Mouse (Mus musculus) midbrain, embryonic 14.5 days (tissue): ENCODE data around the gene Sbf2. TPM values are rescaled to one million over a fixed set of nuclear protein-coding genes. Genes with fewer than 3 reads are reported as not detected.

Experiments used
- ATAC-seq: fragments of 200-750 bp; cut with Nextera tagmentation; 2 replicates; pipeline ENCODE4 v1.8.0; 2017; ENCODE audit warnings: moderate number of reproducible peaks, moderate library complexity; ENCODE audit not compliant: low FRiP score, low TSS enrichment
- DNase-seq: peaks from one replicate; pipeline ENCODE4 v3.0.0-alpha.2; 2015
- H3K27ac ChIP-seq: fragments of 300-500 bp; sonication (generic); replicated peaks from 2 replicates; pipeline ENCODE4 v1.5.1; 2014; ENCODE audit warnings: mild to moderate bottlenecking, low read depth, low read length, moderate library complexity
- H3K27me3 ChIP-seq: fragments of 300-500 bp; sonication (generic); 2 replicates; pipeline ENCODE4 v1.6.1; 2014; ENCODE audit warnings: low read length, control low read depth, mixed read lengths; ENCODE audit not compliant: control insufficient read depth, insufficient read depth
- H3K36me3 ChIP-seq: fragments of 300-500 bp; sonication (generic); 2 replicates; pipeline ENCODE4 v1.6.1; 2014; ENCODE audit warnings: low read length, control low read depth; ENCODE audit not compliant: control insufficient read depth, insufficient read depth
- H3K4me1 ChIP-seq: fragments of 300-500 bp; sonication (generic); 2 replicates; pipeline ENCODE4 v1.6.1; 2014; ENCODE audit warnings: mild to moderate bottlenecking, antibody characterized with exemption, low read length, control low read depth; ENCODE audit not compliant: control insufficient read depth, insufficient read depth
- H3K4me2 ChIP-seq: fragments of 300-500 bp; sonication (generic); 2 replicates; pipeline ENCODE4 v1.6.1; 2014; ENCODE audit warnings: mild to moderate bottlenecking, low read length, moderate library complexity
- H3K4me3 ChIP-seq: fragments of 300-500 bp; sonication (generic); replicated peaks from 2 replicates; pipeline ENCODE4 v1.5.1; 2014; ENCODE audit warnings: low read depth, low read length
- H3K9ac ChIP-seq: fragments of 300-500 bp; sonication (generic); replicated peaks from 2 replicates; pipeline ENCODE4 v1.6.1; 2014; ENCODE audit warnings: mild to moderate bottlenecking, low read length, moderate library complexity
- H3K9me3 ChIP-seq: fragments of 300-500 bp; sonication (generic); 2 replicates; pipeline ENCODE4 v1.6.1; 2016; ENCODE audit warnings: low read length, control low read depth, mixed read lengths; ENCODE audit not compliant: control insufficient read depth
- WGBS: fragments of 180-500 bp; shearing (Covaris S2); extraction: QIAGEN DNeasy Blood & Tissue Kit; methylation state at CpG from one replicate; pipeline ENCODE4 v1.1.7; 2014; 5-methylcytosine and 5-hydroxymethylcytosine counted together
- polyA plus RNA-seq: library from polyadenylated mRNA; unstranded; fragments of >200 nt; fragmentation: Nextera tagmentation; extraction: Ambion mirVana; gene quantifications from 2 replicates; pipeline ENCODE4 v1.2.1, GENCODE M21; 2014

Sbf2 gene
- polyA plus RNA-seq, 1 experiment from 2014 or later, result 73.5 TPM

DNA sequence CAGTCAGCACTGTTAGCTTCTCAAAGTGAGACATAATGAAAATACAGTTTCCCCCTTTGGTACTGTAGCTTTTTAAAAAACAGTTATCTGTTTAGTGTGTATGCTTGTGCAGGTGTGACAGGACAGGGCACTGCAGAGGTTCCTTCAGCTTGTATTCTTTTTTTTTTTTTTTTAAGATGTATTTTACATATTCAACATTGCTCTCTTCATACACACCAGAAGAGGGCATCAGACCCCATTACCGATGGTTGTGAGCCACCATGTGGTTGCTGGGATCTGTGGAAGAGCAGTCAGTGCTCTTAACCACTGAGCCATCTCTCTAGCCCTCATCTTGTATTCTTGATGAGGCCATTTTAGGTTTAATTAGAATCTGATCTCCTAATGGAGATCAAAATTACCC, 289.9 kb downstream of the Sbf2 start:
- Histone ChIP-seq H3K9ac (no peak overlapping the region), H3K4me3 (no peak overlapping the region), H3K9me3 (peaks cover 7% of the 10 kb centered on the region), H3K27me3 (no peaks in the 10 kb centered on the region), H3K4me1 (no peaks in the 10 kb centered on the region), H3K4me2 (no peak overlapping the region), H3K27ac (no peak overlapping the region), H3K36me3 (peaks cover 89% of the 10 kb centered on the region)
- WGBS, result 94% methylated on average over 1 of the region's 1 CpGs
- ATAC-seq, result no peak
- no peak for DNase-seq

DNA sequence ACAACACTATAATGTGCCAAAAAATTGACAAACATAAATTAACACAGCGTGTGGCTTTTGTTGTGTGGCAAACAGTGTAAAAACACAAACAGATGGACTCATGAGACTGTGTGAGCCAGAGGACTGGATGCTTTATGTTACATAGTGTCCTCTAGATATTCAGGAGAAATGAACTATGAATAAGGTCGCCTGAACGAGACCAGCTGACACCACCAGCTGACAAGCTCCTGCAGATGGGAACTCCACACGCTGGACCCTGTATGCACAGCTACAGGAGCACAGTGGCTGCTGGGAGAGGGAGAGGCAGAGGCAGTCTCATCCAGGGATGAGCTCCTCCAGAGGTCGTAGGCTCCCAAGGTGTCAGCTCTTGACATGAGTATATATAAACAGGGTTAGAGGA, 293.6 kb downstream of the Sbf2 start:
- peaks cover 7% of the 10 kb centered on the region for H3K9me3 ChIP-seq
- no peaks in the 10 kb centered on the region for H3K27me3 ChIP-seq
- H3K9ac ChIP-seq, result no peak overlapping the region
- 77% methylated on average over 5 of the region's 5 CpGs for WGBS
- H3K4me3 ChIP-seq, result no peak overlapping the region
- no peaks in the 10 kb centered on the region for H3K4me1 ChIP-seq
- H3K27ac ChIP-seq, result no peak overlapping the region
- H3K4me2 ChIP-seq, result no peak overlapping the region
- ATAC-seq (no peak), DNase-seq (no peak)
- H3K36me3 ChIP-seq, result peaks cover 86% of the 10 kb centered on the region

DNA sequence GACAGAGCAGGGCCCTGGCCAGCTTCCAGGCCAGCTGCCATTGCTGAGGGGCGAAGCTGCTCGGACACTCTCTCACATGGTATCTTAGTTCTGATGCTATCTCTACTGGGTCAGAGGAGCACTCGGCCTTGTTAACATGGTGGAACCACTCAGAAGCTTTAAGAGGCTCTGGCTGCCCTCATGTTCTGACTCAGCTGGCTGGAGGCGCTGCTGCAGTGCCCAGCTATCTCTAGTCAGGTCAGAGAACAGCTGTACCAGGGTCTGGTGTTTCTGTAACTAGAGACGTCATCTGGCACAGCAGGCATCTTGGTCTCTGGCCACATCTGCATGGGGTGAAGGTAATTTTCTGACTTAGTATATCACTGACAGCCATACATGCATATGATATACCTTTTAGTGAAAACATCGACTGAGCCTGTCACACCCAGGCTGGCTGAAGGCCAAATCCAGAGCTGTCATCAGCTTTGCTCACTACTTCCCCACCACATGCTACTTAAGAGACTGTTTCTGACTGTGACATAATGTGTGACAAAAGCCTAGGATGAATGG, 295.7 kb downstream of the Sbf2 start:
- Histone ChIP-seq H3K9ac (no peak overlapping the region), H3K27ac (no peak overlapping the region), H3K36me3 (peaks cover 84% of the 10 kb centered on the region), H3K9me3 (no peaks in the 10 kb centered on the region), H3K4me1 (no peaks in the 10 kb centered on the region), H3K27me3 (no peaks in the 10 kb centered on the region), H3K4me3 (no peak overlapping the region), H3K4me2 (no peak overlapping the region)
- 90% methylated on average over 6 of the region's 6 CpGs for WGBS
- ATAC-seq (no peak), DNase-seq (no peak)

DNA sequence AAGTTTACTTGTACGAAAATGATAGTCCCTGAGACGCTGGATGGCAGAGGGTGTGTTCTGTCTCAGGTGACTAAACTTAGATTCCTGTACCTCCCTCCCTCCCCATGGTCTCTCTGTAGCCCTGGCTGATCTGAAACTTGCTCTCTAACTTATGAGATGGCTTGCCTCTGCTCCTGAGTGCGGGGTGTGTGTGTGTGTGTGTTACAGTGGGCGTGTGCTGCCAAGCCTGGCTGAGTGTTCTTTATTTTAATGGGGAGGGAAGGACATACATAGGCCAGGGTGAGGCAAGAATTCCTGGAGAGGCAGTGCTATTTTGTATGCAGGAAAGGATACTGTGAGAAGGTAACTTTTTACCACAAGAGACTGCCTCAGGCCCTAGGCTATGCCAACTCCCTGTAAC, 297.3 kb downstream of the Sbf2 start:
- Histone ChIP-seq H3K4me2 (no peak overlapping the region), H3K9ac (no peak overlapping the region), H3K4me1 (no peaks in the 10 kb centered on the region), H3K36me3 (peaks cover 85% of the 10 kb centered on the region), H3K27ac (no peak overlapping the region), H3K4me3 (no peak overlapping the region), H3K27me3 (no peaks in the 10 kb centered on the region), H3K9me3 (no peaks in the 10 kb centered on the region)
- DNase-seq, result no peak
- WGBS, result 94% methylated on average over 4 of the region's 4 CpGs
- no peak for ATAC-seq

DNA sequence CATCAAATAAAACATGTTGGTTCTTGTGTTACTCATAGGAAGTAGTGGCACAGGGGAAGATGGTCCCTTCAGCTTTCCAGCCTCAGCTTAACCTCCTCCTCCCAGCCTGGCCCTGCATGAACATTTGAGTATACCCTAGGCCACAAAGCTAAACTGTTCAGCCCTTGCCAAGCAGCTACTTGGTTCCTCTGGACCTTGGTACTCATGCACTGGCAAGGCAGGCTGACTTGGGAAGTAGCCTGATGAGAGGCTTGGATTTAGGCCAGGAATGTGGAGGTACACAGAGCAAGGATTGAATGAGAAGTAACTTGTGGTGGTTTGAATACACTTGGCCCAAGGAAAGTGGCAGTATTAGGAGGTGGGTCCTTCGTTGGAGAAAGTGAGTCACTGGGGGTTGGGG, 299.4 kb downstream of the Sbf2 start:
- Histone ChIP-seq H3K9me3 (no peaks in the 10 kb centered on the region), H3K27ac (no peak overlapping the region), H3K27me3 (no peaks in the 10 kb centered on the region), H3K36me3 (peaks cover 91% of the 10 kb centered on the region), H3K4me1 (no peaks in the 10 kb centered on the region), H3K4me2 (no peak overlapping the region), H3K4me3 (no peak overlapping the region), H3K9ac (no peak overlapping the region)
- 81% methylated on average over 1 of the region's 1 CpGs for WGBS
- DNase-seq (no peak), ATAC-seq (no peak)

DNA sequence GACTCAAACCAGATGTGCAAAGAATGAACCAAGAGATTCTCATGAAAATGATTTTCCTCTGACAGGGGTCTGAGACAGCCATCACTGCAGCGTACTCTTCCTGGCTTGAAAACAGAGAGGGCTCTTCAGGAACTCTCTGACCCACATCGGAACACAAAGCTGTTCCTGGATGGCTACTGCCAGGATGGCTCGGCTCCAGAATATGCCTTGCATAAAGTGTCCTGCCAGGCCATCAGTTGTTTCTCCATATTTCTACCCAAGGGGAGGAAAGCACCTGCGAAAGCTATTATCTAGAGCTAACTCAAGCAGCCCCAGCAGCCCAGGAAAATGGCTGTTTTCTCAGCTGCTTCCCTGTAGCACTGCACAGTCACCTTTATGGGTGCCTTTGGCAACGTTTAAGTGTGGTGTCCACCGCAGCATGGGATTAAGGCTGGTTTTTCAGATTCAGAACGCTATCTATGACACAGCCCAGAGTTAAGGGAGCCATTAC, 300.3 kb downstream of the Sbf2 start:
- no peaks in the 10 kb centered on the region for H3K27me3 ChIP-seq
- H3K4me2 ChIP-seq, result no peak overlapping the region
- no peak overlapping the region for H3K9ac ChIP-seq
- H3K9me3 ChIP-seq, result no peaks in the 10 kb centered on the region
- ATAC-seq, result no peak
- DNase-seq, result no peak
- no peak overlapping the region for H3K4me3 ChIP-seq
- H3K4me1 ChIP-seq, result no peaks in the 10 kb centered on the region
- peaks cover 93% of the 10 kb centered on the region for H3K36me3 ChIP-seq
- WGBS, result 95% methylated on average over 7 of the region's 7 CpGs
- no peak overlapping the region for H3K27ac ChIP-seq

DNA sequence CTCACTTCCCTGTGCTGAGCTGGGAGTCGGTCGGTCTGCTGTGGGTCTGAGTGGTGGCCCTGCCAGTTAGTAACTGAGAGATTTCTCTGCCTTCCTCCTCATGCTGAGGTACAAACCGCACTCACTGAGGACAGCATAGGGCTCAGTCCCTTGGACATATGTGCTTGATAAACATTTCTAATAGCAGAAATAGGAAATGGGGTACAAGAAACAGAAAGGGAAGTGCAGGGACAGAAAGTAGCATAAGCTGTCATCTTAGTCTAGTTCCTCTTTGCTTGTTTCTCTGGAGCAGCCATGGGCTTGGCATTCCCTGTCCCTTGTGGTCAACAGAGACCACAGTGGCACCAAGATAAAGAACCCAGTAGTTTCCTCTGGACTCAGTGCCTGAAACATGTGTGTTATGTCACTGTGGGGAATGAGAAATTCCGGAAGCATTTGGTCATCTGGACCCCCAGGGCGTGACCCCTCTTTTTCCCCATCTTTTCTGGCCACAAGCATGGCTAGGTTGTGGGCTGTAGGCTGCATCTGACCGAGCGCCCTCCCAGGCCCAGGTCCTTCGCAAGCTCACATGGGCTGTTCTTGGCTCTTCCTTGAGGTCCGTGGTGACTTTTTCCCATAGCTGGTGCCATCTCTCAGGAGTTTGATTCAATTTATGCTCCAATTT, 301.2 kb downstream of the Sbf2 start:
- 95% methylated on average over 9 of the region's 9 CpGs for WGBS
- DNase-seq (no peak), ATAC-seq (no peak)
- H3K27me3 ChIP-seq, result no peaks in the 10 kb centered on the region
- no peak overlapping the region for H3K4me2 ChIP-seq
- no peaks in the 10 kb centered on the region for H3K9me3 ChIP-seq
- no peak overlapping the region for H3K27ac ChIP-seq
- H3K36me3 ChIP-seq, result peaks cover 93% of the 10 kb centered on the region
- no peak overlapping the region for H3K9ac ChIP-seq
- no peak overlapping the region for H3K4me3 ChIP-seq
- no peaks in the 10 kb centered on the region for H3K4me1 ChIP-seq

DNA sequence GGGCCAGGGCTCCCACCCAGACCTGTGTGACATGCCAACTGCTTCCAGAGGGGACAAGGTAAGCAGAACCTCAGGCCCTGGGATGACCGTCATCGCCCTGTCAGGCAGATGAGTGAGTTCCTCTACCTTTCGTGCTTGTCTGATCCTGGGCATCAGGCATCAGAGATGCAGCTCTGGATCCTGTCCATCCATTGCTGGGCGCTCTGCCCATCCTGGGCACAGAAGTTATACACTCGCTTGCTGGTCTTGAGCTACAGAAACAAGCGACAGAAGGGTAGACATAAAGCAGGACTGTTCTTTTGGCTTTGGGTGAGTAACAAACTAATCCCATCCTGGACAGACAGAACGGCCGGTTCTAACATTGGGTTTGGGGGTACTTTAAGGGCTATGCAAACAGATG, 305.5 kb downstream of the Sbf2 start:
- no peaks in the 10 kb centered on the region for H3K4me1 ChIP-seq
- 96% methylated on average over 8 of the region's 8 CpGs for WGBS
- H3K9me3 ChIP-seq, result no peaks in the 10 kb centered on the region
- ATAC-seq (no peak), DNase-seq (no peak)
- H3K27ac ChIP-seq, result no peak overlapping the region
- no peak overlapping the region for H3K4me3 ChIP-seq
- H3K27me3 ChIP-seq, result no peaks in the 10 kb centered on the region
- H3K9ac ChIP-seq, result no peak overlapping the region
- no peak overlapping the region for H3K4me2 ChIP-seq
- H3K36me3 ChIP-seq, result peaks cover 84% of the 10 kb centered on the region

DNA sequence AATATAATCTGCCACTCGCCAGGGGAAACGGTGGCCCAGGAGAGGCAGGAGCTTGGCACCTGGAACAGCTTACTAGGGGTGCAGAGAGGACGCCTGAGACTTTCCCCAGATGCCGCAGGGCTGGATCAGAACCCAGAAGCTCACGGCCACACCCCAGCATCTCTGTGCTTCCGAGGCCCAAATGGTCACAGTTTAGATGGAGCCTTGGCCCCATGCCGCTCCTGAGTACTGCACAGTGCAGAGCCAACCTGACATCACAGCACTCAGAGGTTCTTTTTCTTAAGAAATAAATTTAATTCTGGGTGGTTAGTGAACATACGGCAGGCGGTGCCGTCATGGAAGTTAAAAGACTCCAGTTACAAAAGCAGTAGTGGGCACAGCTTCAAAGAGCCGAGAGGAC, 307.0 kb downstream of the Sbf2 start:
- no peak overlapping the region for H3K4me3 ChIP-seq
- no peaks in the 10 kb centered on the region for H3K27me3 ChIP-seq
- 90% methylated on average over 11 of the region's 11 CpGs for WGBS
- peaks cover 70% of the 10 kb centered on the region for H3K36me3 ChIP-seq
- no peak overlapping the region for H3K9ac ChIP-seq
- no peak overlapping the region for H3K27ac ChIP-seq
- H3K4me2 ChIP-seq, result no peak overlapping the region
- no peak for DNase-seq
- no peaks in the 10 kb centered on the region for H3K9me3 ChIP-seq
- no peaks in the 10 kb centered on the region for H3K4me1 ChIP-seq
- ATAC-seq, result no peak
